Mouse (Mus musculus): Measurements from ENCODE around the gene Caln1.

DNA sequence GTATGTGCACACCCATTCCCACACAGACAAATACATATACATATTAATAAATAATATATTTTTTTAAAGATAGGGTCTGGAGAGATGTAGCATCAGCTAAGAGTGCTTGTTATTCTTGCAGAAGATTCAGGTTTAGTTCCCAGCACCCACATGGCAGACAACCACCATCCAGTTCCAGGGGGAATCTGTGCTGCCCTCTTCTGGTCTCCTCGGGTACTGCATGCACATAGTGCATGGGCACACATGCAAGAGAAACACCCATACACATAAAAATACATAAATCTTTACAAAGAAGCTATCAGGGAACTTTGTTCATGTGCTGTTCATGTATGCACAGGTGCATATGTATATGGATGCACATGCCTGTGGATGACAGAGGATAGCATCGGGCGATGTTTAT lies 526.7 kb downstream of the Caln1 start:
- TF ChIP-seq CTCF (IDR thresholded peaks at IDR 0.05; ENCODE audit: extremely low read depth, insufficient read length, insufficient replicate concordance, low read depth, low read length) (peak; percentile 39; the same call in 1 of the 2 replicates), POLR2A (IDR thresholded peaks at IDR 0.05; ENCODE audit: low read depth, low read length) (no peak)
